Mouse (Mus musculus): ENCODE measurements around the gene Il11.

The Il11 gene

GRCm38 (mm10) chr7:4788499-4789435 is 6.1 kb upstream of the Il11 start:
- no peak for DNase-seq (ENCODE audit: low read depth in 1 of 2, low spot score in 2 of 2)

- DNase-seq (ENCODE audit: low read depth in 1 of 2, low spot score in 2 of 2): no peak
Observed at GRCm38 (mm10) chr7:4783667-4784268, 1.1 kb upstream of the Il11 start.

GRCm38 (mm10) chr7:4782130-4782529 is 529 bp downstream of the Il11 start:
- no peak for DNase-seq (ENCODE audit: low read depth in 1 of 2, low spot score in 2 of 2)

GRCm38 (mm10) chr7:4779921-4780320 is 2.7 kb downstream of the Il11 start:
- DNase-seq (ENCODE audit: low read depth in 1 of 2, low spot score in 2 of 2): no peak

DNA sequence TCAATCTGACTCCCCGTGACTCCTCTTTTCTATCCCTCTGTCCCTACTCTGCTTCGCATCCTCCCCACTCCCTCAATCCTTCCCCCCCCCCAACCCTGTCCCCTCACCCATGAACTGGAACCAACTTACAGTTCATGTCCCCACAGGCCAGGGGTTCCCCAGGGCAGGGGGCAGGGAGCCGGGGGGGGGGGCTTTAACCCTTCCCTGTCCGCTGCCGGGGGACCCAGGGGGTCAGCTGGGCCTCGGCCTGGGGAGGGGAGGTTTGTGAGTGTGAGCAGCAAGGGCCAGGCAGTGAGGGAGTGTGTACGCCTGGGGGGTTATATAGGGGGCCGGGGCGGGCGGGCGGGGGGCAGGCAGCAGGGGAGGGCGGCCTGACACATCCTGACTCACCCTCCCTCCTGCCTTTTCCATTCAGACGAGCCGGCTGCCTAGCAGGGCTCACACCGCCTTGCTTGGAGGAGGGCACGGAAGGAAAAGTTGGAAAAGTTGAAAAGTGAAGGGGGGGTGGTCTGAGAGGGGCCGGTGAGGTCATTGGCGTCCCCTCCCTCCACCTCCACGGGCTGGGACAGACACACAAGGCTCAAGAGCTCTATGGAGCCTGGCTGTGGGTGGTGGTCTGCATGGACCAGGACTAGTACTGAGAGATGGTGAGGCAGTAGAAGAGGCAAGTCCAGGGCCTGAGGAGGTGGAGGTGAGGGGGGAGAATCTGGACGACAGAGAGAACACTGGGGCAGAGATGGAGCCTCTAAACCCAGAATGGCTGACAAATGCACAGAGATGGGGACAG is 4.6 kb downstream of the Il11 start:
- DNase-seq (ENCODE audit: low read depth in 1 of 2, low spot score in 2 of 2): no peak

DNA sequence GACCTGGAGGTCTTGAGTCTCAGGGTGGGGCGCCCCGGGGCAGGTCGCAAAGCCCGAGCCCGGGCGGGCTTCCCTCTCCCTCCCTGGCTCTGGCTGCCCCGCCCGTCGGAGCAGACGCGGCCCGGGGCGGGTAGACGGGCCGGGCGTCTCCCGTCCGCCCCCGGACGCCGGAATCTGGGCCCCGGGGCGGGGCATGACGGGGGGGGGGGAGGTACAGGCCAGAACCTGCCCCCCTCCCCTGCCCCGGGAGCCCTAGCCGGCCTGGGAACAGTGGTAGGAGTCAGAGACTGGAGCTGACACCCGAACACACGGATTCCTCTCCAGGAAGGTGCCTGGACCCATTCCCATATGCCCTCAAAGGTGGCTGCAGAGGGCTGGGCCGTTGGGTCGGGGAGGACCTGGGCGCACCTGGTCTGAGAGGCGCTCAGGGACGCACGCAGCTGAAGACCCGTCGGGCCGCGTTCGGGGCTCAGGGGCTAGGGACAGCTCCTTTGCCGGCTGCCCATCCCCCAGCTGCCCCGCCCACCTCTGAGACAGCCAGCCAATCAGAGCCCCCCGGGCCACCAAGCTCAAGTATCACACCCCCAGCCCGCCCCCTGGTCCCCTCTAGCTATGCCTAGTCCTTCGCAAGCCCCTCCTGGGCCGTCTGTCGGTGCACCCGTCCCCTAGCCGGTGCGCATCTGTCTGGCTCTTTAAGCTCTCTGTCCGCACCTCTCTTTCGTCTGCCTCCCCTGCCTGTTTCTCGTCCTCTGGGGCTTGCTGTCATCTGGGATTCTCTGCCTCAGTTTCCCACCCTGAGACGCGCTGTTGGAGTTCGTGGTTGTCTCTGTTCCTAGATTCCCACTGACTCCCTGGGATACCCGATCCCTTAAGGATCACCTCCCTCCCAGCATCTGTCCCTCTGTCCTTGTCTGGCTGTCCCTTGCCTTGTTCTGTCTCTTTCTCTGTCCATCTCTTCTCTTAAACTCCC is 5.5 kb downstream of the Il11 start:
- no peak for DNase-seq (ENCODE audit: low read depth in 1 of 2, low spot score in 2 of 2)

GRCm38 (mm10) chr7:4776131-4776530 is 6.5 kb downstream of the Il11 start:
- DNase-seq (ENCODE audit: low read depth in 1 of 2, low spot score in 2 of 2): no peak

GRCm38 (mm10) chr7:4771202-4771601 is 11.5 kb downstream of the Il11 start, which contains the start of gene Fam71e2:
Gene Fam71e2, minus strand, starts transcription at chr7:4771302.
- no peak for DNase-seq (ENCODE audit: low read depth in 1 of 2, low spot score in 2 of 2)

- no peak for DNase-seq (ENCODE audit: low read depth in 1 of 2, low spot score in 2 of 2)
Observed at GRCm38 (mm10) chr7:4764946-4765710, 17.5 kb downstream of the Il11 start.

DNA sequence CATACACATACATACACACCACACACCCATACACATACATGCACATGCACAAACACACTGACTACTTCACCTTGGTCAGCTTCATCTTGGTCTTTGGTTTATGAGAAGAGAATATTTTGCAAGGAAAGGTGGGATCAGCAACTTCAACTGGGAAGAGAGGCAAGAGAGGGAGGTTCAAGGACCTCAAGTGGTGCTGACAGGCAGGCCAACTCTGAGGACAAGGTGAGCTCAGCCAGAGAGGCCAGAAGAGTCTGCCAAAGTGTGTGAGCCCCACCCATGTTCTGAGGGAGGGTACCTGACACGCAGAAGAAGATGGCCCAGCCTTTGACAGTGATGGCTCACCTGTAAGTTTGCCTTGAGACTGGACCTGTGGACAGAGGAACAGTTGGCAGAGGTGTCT is 23.0 kb downstream of the Il11 start:
- DNase-seq (ENCODE audit: low read depth in 1 of 2, low spot score in 2 of 2): no peak

GRCm38 (mm10) chr7:4752821-4753570 is 29.7 kb downstream of the Il11 start, which contains the start of gene Cox6b2:
Gene Cox6b2, minus strand, starts transcription at chr7:4753094.
- peak; percentile 38 to 45 for DNase-seq (ENCODE audit: low read depth in 1 of 2, low spot score in 2 of 2)

- no peak for DNase-seq (ENCODE audit: low read depth in 1 of 2, low spot score in 2 of 2)
Observed at GRCm38 (mm10) chr7:4751971-4752820, 30.5 kb downstream of the Il11 start.

DNA sequence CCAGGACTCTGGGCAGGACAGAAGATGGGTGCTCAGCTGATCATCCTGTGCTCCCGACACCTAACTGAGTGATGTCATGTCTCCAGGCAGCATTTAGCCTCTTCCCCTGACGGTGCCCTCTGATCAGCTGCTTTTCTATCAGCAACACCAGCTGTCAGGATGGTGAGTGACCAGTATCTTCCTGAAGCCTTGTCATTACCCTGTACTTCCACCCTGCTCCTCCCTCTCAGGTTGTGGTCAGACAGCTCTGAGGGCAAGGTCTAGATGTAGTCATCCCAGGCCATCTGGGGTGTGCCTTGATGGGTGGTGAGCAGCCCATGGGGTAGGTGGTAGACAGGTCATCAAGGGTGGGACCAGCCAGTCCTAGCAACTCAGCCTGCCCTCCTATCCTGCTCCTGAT is 33.5 kb downstream of the Il11 start:
- no peak for DNase-seq (ENCODE audit: low read depth in 1 of 2, low spot score in 2 of 2)

DNA sequence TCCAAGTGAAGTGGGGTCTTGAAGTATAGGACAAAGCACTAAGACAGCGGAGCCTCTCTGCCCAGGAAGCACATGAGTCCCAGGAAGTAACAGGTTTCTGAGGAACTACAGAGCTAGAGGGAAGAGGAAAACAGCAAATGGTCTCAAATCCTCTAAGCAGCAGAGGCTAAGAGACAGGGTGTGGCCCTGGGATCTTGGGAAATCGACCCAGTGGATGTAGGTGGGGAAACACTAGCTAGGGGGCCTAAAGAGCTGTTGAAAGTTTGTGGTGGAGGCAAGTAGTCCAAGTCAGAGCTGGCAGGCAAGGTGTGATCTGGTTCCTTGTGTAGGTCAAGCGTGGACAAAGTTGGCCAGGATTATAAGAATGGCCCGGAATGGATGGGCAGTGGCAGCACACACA is 34.3 kb downstream of the Il11 start:
- no peak for DNase-seq (ENCODE audit: low read depth in 1 of 2, low spot score in 2 of 2)

DNA sequence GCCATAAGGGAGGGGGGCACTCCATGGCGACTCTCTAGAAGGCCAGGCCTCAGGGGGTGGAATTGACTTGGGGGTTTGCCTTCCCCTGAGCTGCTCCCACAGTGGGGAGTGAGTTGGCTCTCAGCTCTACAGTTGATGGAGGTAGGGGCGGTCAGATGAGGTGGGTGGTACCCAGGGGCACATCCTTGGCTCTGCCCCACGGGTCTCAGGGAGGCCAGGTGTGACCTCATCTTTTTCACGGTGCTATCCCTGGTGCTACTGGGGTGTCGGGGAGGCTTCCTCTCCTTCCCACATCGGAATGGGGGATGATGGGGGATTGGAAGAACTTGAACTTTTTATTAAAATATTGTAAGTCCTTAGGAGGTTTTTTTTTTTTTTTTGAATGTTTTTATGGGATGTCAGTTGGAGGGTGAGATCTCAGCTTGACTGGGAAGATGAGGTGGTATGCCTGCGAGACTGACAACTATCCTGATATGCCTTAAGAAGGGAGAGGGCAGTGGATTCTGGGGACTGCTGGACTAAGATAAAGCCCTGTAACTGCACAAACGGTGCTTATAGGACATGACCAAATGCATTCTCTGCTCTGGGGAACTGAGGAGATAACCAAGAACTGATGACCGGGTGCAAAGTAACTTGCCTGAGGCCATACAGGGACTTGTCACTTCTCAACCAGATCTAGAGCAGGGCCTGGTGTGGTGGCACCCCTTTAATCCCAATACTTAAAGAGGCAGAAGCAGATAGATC is 35.3 kb downstream of the Il11 start:
- no peak for DNase-seq (ENCODE audit: low read depth in 1 of 2, low spot score in 2 of 2)

GRCm38 (mm10) chr7:4746326-4746980 is 36.2 kb downstream of the Il11 start:
- DNase-seq (ENCODE audit: low read depth in 1 of 2, low spot score in 2 of 2): no peak

- DNase-seq (ENCODE audit: low read depth in 1 of 2, low spot score in 2 of 2): no peak
Observed at GRCm38 (mm10) chr7:4744886-4745285, 37.8 kb downstream of the Il11 start.
